Mouse (Mus musculus): ENCODE measurements around the gene Sun5.

DNA sequence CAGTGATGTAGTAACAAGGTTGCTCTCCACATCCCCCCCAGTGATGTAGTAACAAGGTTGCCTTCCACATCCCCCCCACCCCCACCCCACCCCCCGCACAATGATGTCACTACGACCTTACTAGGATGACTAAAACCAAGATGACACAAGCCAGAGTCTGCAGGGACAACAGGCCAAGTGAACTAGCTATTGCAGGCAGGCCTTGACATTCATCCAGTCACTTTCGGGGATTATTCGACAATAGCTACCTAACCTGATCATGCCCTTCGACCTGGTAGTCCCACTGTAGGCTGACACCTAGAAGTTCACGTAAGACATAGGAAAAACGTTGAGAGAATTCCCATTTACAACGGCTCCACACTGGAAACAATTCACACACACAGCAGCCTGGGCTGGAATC is 37.6 kb downstream of the Sun5 start:
- TF ChIP-seq POLR2AphosphoS2 (IDR thresholded peaks at IDR 0.05; ENCODE audit: insufficient read length, low read depth) (no peak), MAX (IDR thresholded peaks at IDR 0.05; ENCODE audit: low read depth) (no peak), E2F4 (IDR thresholded peaks at IDR 0.05; ENCODE audit: insufficient read depth) (no peak), POLR2A (IDR thresholded peaks at IDR 0.05; ENCODE audit: insufficient read length, low read depth) (no peak), USF1 (IDR thresholded peaks at IDR 0.05; ENCODE audit: low read depth) (no peak), TCF3 (IDR thresholded peaks at IDR 0.05; ENCODE audit: insufficient read length, low read depth) (no peak)

All from myocyte (in vitro differentiated cells).